8 mouse cellular contexts compared by ENCODE assay signal in genomic region chr3:52009321-52009720, GRCm38 (mm10).
DNase-seq lines count a peak whose midpoint lies in the region; ATAC-seq and TF ChIP-seq lines count a peak whose summit lies in the region.

No protein-coding gene starts in this region.

- H3K36me3 ChIP-seq in liver, embryonic 14.5 days (replicated peaks; ENCODE audit: control insufficient read depth, insufficient read depth, low read depth), result no peaks in the 10 kb centered on the region
- no peaks in the 10 kb centered on the region for H3K36me3 ChIP-seq in embryonic facial prominence, embryonic 11.5 days (replicated peaks; ENCODE audit: control insufficient read depth, insufficient read depth, low read depth, low read length)
- H3K36me3 ChIP-seq in splenic B cell, adult 2 months (ENCODE audit: control insufficient read depth, insufficient read depth, low read length, poor library complexity, severe bottlenecking), result no peaks in the 10 kb centered on the region

- no peak for TF ChIP-seq EP300 in liver, embryonic 14.5 days (IDR thresholded peaks at IDR 0.05; ENCODE audit: low read depth)

- intact Hi-C loops in left cerebral cortex, postnatal 4 days (cut with DNase I), result loop anchor here (5.0 kb wide), 1 partner anchor 307 kb away; no protein-coding TSS in a partner anchor

- no peak overlapping the region for H3K4me3 ChIP-seq in liver, embryonic 14.5 days (ENCODE audit: insufficient read depth in 1 of 2, low read depth in 2 of 2, low read length in 2 of 2)
- no peak overlapping the region for H3K4me3 ChIP-seq in embryonic facial prominence, embryonic 11.5 days (ENCODE audit: low read depth, low read length)

- H3K4me1 ChIP-seq in liver, embryonic 14.5 days (replicated peaks; ENCODE audit: control insufficient read depth in 2 of 2, insufficient read depth in 2 of 2, low read length in 1 of 2), result peaks cover 0 to 15% of the 10 kb centered on the region in 2 experiments; a peak in 1 of 4 replicates
- peaks cover 5% of the 10 kb centered on the region; the same call in 1 of the 2 replicates for H3K4me1 ChIP-seq in embryonic facial prominence, embryonic 11.5 days (ENCODE audit: control insufficient read depth, insufficient read depth, low read length)

- no peak overlapping the region for H3K4me2 ChIP-seq in liver, embryonic 14.5 days (ENCODE audit: low read depth)
- no peak overlapping the region for H3K4me2 ChIP-seq in embryonic facial prominence, embryonic 11.5 days (ENCODE audit: low read depth, low read length)

- no peaks in the 10 kb centered on the region for H3K27me3 ChIP-seq in liver, embryonic 14.5 days (ENCODE audit: control insufficient read depth, insufficient read depth, low read length)
- H3K27me3 ChIP-seq in embryonic facial prominence, embryonic 11.5 days (ENCODE audit: control insufficient read depth, insufficient read depth, low read length), result no peaks in the 10 kb centered on the region
- no peaks in the 10 kb centered on the region for H3K27me3 ChIP-seq in splenic B cell, adult 2 months (ENCODE audit: control insufficient read depth, insufficient read depth, low read length, poor library complexity, severe bottlenecking)

- H3K9me3 ChIP-seq in liver, embryonic 14.5 days (ENCODE audit: control insufficient read depth, low read length), result no peaks in the 10 kb centered on the region
- no peaks in the 10 kb centered on the region for H3K9me3 ChIP-seq in embryonic facial prominence, embryonic 11.5 days (replicated peaks; ENCODE audit: control insufficient read depth, low read length)

- ATAC-seq in liver, embryonic 14.5 days (ENCODE audit: insufficient read depth), result no peak
- ATAC-seq in embryonic facial prominence, embryonic 11.5 days (replicated peaks; ENCODE audit: insufficient number of reproducible peaks, low FRiP score, low TSS enrichment, low read depth), result no peak; the same call in 1 of the 2 replicates

- peak; percentile 34; the same call in 1 of the 2 replicates for TF ChIP-seq CTCF in liver, embryonic 14.5 days (IDR thresholded peaks at IDR 0.05; ENCODE audit: low read depth)

- no peak overlapping the region for H3K27ac ChIP-seq in liver, embryonic 14.5 days
- H3K27ac ChIP-seq in embryonic facial prominence, embryonic 11.5 days (replicated peaks; ENCODE audit: low read depth, low read length), result no peak overlapping the region

- DNase-seq in adrenal gland, postnatal 14 days, result peak; percentile 47
- no peak for DNase-seq in adrenal gland, postnatal 36 days
- DNase-seq in liver, embryonic 14.5 days (ENCODE audit: low read depth in 3 of 3, low spot score in 3 of 3), result no peak
- DNase-seq in liver, result no peak
- peak; percentile 56 for DNase-seq in embryonic facial prominence, embryonic 11.5 days (ENCODE audit: low spot score)
- DNase-seq in left cerebral cortex, postnatal 4 days, result peak; percentile 89
- DNase-seq in splenic B cell, adult 2 months (ENCODE audit: low read depth, low spot score), result peak; percentile 78
- DNase-seq in ovary, postnatal 36 days (ENCODE audit: low spot score), result no peak

- 26% methylated on average over 6 of the region's 6 CpGs for WGBS in liver, embryonic 14.5 days (ENCODE audit: insufficient replicate concordance)
- 28% methylated on average over 6 of the region's 6 CpGs for WGBS in embryonic facial prominence, embryonic 11.5 days

- no peak overlapping the region for H3K9ac ChIP-seq in liver, embryonic 14.5 days (replicated peaks)
- no peak overlapping the region for H3K9ac ChIP-seq in embryonic facial prominence, embryonic 11.5 days (replicated peaks; ENCODE audit: low read length)

Comparison
In these comparisons a context has a peak if more than half of its experiments do, and no peak if none do; other contexts are left out.
1. DNase-seq: peak in adrenal gland, postnatal 14 days (single experiment), embryonic facial prominence, embryonic 11.5 days (single experiment), left cerebral cortex, postnatal 4 days (single experiment) and splenic B cell, adult 2 months (single experiment); none in adrenal gland, postnatal 36 days (0 of 2), liver, embryonic 14.5 days (0 of 3), liver (single experiment) and ovary, postnatal 36 days (single experiment).